Mouse (Mus musculus): ENCODE measurements around the gene Olfr1356.
"Not testable (repeated sequence)": the region's sequence is repeated elsewhere in the genome, so short reads cannot be mapped to it uniquely, and the experiment has no call there.

Gene Olfr1356

DNA sequence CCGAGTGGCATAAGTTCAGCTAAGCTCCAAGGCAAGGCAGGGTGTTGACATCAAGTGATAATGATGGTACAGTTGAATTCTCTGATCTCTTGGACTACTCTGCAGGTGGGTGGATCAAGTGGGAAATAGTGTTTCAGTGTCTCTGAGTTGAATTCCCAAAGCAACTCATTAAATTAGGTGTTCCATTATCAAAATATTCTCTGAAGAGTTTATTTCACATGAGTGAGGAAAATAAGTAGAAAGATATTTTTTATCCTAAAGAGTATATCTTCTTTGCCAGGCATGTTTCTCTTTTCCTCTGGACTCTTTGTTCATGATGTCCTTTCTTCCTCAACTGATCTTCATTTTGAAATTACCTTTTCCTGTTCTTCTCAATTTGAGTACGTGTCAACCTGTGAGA is at the start of gene Olfr1356:
TSS of gene Olfr1356 (minus strand) at position 101 of the 400 bp plus-strand sequence.
- in situ Hi-C loops (cut with MboI, MseI) = no loop called here

DNA sequence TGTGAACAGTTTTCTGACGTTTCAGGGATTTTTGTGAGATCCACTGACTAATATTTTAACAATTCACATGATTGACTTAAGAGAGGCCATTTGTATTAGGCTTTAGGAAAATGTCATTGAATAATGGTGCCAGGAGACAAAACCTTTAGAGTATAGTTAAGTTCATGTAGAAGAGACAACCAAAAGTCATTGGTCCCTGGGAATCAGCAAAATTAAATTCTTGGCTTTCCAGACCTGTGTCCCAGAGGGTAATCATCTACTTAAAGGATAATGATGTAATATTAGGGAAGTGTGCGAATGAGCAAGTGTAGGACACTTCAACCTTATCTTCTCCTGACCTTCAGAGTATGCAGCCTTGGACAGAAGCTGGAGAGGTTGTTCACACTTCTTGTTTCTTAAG is 23.3 kb upstream of the Olfr1356 start, which contains the start of gene Olfr1355:
TSS of gene Olfr1355 (plus strand) at position 301 of the 400 bp plus-strand sequence.
- in situ Hi-C loops (cut with MboI, MseI) = no loop called here

DNA sequence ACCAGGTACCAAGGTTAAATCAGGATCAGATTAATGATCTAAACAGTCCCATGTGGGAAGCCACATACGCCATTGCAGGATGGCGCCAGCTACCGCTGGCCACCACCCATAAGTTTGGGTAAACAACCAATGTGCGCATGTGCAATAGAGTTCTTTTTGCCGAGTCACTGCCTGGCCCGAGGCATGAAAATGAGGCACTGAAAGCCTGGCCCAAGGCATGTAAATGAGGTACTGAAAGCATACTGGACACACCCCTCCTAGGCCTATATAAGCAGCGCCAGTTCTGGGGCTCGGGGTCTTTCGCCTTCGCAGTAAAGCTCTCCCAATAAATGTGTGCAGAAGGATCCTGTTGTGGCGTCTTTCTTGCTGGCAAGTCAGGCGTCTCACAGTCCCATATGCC is 11.5 kb downstream of the Olfr1356 start:
- in situ Hi-C loops (cut with MboI, MseI) = not testable (repeated sequence)

DNA sequence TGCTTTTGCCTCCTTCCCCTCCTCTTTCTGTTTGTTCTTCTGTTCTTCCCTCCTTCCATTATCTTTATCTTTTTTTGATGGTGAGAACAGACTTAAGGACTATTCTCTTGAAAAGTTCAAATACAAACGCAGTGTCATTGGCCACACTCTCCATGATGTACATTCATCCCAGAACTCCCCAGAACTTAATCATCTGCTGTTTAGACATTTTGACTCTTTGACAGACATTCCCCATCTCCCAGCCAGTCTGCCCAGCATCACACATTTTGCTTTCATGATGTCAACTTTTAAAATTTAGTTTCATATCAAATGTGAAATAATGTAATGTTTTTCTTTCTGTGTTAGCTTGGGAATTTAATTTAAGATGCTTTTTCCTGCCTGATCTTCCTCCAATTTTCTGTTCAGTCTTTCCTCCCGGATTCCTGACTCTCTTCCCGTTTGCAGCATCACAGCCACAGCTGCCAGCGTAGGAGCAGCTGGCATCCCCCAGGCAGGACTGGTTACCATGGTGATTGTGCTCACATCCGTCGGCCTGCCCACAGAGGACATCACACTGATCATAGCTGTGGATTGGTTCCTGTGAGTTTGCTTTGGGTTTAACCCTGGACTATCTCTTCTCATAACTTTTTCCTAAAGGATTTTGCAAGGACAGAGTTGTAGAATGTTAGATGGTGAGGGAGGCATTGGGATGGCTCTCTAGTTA is 39.5 kb downstream of the Olfr1356 start:
- in situ Hi-C loops (cut with MboI, MseI) = no loop called here

DNA sequence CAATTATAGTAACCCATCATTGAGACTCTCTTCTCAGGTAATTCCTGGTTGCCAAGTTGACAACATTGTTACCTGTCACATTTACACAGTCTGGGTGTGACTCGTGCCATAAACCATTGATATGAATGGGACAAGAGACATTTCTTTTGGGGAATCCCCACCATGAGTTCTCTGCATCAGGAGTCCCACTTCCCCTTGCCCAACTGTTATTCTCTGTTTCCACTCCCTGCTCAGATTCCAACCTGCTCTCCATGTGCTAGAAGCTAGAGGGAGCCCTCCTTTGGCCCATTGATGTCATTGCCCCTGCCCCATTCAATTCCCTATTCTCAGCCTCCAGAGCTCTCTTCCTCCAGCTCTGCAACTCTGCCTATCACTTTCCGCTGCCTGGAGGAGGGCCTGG is 50.5 kb downstream of the Olfr1356 start:
- in situ Hi-C loops (cut with MboI, MseI) = no loop called here

Measured in T-helper 1 cell (primary cell).